Mouse (Mus musculus): ENCODE results near the gene Ebpl.

Gene Ebpl

GRCm38 (mm10) chr14:61360131-61360980 is at the start of gene Ebpl:
TSS of gene Ebpl (minus strand) at chr14:61360439.
- DNase-seq (ENCODE audit: low spot score), result peak; percentile 94

DNA sequence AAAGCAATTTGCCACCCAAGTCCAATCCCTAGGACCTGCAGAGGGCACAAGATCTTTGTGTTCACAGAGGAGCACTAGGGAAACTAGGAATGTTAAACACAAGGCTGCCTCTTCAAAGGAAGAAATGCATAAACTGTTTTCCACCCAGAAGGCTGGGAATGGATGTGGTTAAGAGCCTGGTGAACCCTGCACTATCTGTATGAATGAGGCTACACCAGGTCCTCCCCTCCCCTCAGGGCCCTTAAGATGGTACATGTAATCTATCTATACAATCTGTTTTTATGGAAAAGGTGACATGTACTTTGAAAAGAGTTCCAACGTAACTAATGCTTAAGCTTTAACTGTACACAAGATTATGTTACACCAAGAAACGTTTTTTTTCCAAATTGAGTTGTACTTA is 49.8 kb upstream of the Ebpl start:
- DNase-seq (ENCODE audit: low spot score), result no peak

DNA sequence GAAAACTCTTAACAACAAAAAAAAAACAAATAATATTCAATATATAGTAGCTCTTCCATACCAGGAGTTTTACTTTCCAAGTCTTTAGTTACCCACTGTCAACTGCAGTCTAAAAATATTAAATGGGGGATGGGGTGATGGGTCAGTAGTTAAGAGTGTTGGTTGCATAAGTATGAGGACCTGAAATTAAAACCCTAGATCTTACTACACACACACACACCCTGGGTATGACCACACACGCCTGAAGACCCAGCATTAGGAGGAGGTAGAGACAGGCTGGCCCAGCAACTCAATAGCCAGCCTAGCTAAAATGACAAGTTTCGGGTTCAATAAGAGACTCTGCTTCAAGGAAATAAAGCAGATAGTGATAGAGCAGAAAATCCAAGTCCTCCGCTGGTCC is 46.8 kb upstream of the Ebpl start:
- no peak for DNase-seq (ENCODE audit: low spot score)

DNA sequence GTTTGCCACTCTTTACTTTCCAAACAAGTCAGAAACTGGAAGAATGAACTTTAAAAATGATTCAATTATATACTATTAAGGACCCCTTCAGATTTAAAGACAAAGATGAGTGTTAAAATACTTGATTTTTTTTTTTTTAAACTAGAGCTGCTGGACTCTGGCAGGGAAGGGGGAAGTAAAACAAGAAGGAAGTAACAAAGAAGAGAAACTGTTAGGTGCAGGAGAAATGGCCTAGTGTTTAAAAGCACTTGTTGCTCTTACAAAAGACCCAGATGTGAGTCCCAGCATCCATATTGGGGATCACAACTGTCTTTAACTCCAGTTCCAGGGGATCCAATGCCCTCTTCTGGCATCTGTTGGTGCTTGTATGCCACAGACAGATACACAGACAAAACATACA is 45.5 kb upstream of the Ebpl start:
- no peak for DNase-seq (ENCODE audit: low spot score)

GRCm38 (mm10) chr14:61404941-61405340 is 44.7 kb upstream of the Ebpl start:
- DNase-seq (ENCODE audit: low spot score), result no peak

DNA sequence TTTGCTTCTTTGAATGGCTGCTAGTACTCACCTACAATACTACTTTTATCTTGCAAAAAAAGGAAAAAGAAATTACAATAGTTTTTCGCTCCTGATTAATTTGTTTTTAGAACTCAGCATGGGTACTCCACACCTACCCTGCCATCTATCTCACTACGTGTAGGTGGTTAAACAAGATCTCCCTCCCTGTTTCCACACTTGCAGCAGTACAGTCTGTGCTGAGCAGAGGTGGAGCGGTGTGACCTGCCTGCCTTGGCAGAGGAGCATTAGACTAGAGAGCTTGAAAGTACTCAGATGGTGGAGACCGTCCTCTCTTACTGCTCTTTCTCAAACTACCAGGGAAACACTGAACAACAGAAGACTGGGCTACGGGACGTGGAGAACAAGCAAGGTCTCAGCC is 34.5 kb upstream of the Ebpl start:
- DNase-seq (ENCODE audit: low spot score), result no peak

DNA sequence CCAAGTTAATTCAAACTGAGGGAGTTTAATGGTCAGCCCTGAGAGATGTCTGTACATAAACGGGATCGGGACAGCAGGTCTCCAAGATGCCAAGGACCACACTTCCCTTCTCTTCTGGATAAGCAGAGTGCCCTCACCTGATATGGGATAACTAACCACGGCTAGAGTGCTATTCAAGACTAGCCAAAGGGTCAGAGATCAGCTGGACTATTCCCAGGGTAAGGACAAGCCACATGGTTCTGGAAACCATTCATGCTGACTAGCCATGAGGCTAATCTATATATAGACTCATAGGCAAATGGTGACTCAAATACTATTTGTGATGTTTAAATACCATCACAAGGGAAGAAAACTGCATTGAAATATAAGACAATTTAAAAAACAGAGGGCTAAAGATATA is 30.3 kb upstream of the Ebpl start:
- DNase-seq (ENCODE audit: low spot score), result no peak

GRCm38 (mm10) chr14:61367290-61367689 is 7.1 kb upstream of the Ebpl start:
- DNase-seq (ENCODE audit: low spot score), result no peak

- no peak for DNase-seq (ENCODE audit: low spot score)
Measured at GRCm38 (mm10) chr14:61364656-61365055, 4.4 kb upstream of the Ebpl start.

- DNase-seq (ENCODE audit: low spot score), result no peak
Measured at GRCm38 (mm10) chr14:61363734-61364133, 3.5 kb upstream of the Ebpl start.

- DNase-seq (ENCODE audit: low spot score), result no peak
Measured at GRCm38 (mm10) chr14:61362268-61362667, 2.0 kb upstream of the Ebpl start.

GRCm38 (mm10) chr14:61360981-61361511 is 807 bp upstream of the Ebpl start:
- no peak for DNase-seq (ENCODE audit: low spot score)

DNA sequence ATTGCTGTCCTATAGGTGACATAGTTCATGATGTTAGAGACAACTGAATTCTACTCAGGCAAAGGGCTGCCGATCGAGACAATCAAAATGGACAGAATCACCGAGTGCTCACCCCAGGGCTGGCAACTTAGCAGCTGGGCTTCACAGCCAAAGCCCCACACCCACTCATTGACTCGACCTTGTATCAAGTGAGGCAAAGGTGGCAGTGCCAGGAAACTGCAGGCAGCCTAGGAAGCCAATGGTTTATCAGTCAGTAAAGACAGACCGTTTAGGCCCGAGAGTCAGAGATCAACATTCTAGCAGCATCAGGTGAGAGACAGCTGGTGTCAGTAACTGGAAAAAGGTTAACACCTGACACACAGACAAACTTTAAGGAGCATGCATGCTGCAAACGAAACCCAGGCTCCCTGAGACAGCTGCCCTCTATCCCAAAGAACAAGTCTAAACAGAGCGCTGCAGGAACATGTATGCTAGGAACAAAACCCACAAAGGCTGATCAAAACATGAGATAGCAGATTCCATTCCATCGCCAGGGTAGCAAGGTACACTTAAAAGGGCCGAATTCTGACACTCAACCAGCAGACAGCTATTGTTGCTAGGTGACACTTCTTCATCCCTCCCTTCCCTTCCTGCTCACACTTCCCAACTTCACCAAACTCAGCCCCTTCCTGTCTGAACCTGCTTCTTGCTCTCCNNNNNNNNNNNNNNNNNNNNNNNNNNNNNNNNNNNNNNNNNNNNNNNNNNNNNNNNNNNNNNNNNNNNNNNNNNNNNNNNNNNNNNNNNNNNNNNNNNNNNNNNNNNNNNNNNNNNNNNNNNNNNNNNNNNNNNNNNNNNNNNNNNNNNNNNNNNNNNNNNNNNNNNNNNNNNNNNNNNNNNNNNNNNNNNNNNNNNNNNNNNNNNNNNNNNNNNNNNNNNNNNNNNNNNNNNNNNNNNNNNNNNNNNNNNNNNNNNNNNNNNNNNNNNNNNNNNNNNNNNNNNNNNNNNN is 5.7 kb downstream of the Ebpl start:
- DNase-seq (ENCODE audit: low spot score), result no peak

DNA sequence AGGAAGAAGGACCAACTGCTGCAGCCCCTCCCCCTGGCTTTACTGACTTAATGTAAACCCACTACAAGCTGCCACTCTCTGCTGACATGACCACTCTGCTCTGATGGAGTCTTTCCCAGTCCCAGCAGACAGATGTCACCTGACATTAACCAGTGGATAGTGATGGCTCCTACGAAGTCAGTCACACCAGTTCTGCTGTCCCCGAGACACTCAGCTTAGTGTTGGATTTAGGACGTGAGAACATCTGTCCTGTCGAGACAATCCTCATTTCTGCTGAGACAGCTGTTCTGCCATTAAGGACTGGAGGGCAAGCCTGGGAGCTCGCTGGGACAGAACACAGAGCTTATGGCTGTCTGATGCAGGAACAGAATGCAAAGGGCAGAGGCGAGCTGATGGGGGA is 9.4 kb downstream of the Ebpl start:
- no peak for DNase-seq (ENCODE audit: low spot score)

GRCm38 (mm10) chr14:61349876-61350275 is 10.4 kb downstream of the Ebpl start:
- no peak for DNase-seq (ENCODE audit: low spot score)

GRCm38 (mm10) chr14:61346827-61347698 is 13.2 kb downstream of the Ebpl start:
- no peak for DNase-seq (ENCODE audit: low spot score)

GRCm38 (mm10) chr14:61344590-61344989 is 15.6 kb downstream of the Ebpl start:
- DNase-seq (ENCODE audit: low spot score), result peak; percentile 23

DNA sequence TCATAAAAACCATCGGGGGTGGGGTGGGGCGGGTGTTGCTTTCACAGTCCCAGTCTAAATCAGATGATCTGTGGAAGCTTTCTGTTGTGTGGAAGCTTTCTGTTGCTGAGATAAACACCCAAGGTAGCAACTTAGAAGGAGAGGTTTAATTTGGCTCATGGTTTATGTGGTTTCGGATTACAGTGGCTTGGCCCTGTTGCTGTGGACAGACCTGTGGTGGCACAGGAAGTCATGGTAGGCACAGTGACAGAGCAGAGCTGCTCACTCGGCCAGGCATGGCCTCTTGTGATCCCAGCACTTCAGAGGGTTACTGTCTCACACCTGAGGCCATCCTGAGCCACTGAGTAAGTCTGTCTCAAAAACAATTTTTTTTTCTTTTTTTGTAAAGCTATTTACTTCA is 20.9 kb downstream of the Ebpl start:
- no peak for DNase-seq (ENCODE audit: low spot score)

GRCm38 (mm10) chr14:61330996-61331561 is 29.2 kb downstream of the Ebpl start:
- DNase-seq (ENCODE audit: low spot score), result peak; percentile 72

GRCm38 (mm10) chr14:61330591-61330990 is 29.6 kb downstream of the Ebpl start:
- peak; percentile 31 for DNase-seq (ENCODE audit: low spot score)
